Mouse (Mus musculus): Measurements from ENCODE around the gene Vsig10l. TPM values are rescaled to one million over a fixed set of nuclear protein-coding genes. Genes with fewer than 3 reads are reported as not detected.

Vsig10l gene
- total RNA-seq (2017), result 11.4 and 17.1 TPM in 2 replicates

DNA sequence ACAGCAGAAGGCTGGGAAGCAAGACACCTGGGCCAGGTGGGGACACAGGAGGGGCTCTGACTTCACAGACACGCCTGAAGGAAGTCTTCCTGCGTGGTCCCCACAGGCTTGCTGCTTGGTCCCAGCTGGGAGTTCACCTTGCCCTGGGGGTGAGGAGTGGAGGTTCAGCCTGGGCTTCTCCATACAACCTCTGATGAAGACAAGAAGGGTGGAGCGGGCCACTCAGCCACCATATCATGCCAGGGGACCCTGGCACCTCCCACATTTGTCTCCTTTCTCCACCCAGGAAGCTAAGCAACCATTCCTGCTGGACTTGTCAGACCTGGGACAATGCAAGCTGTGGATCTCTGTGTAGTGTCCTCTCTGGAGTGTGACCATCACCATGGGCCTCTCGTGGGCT, at the start of gene Vsig10l:
TSS of gene Vsig10l (plus strand) at position 301 of the 400 bp plus-strand sequence.
- no peak for ATAC-seq (ENCODE audit: extremely low read depth, insufficient number of reproducible peaks, low FRiP score, poor library complexity, severe bottlenecking)

DNA sequence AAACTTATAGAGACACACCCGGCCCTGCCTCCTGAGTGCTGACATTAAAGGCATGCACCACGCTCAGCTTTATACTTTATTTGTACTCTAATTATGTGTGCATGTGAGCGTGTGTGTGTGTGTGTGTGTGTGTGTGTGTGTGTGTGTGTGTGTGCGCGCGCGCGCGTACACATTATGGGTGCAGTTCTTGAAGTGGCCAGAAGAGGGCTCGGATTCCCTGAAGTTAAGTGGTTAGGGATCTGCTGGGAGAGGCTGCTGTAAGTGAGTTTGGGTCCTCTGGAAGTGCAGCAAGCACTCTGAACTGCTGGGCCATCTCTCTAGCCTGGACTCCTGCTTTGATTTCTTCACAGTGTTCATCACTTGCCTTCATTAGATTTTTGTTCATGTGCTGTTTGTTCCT, 45.7 kb upstream of the Vsig10l start:
- no peak for ATAC-seq (ENCODE audit: extremely low read depth, insufficient number of reproducible peaks, low FRiP score, poor library complexity, severe bottlenecking)

DNA sequence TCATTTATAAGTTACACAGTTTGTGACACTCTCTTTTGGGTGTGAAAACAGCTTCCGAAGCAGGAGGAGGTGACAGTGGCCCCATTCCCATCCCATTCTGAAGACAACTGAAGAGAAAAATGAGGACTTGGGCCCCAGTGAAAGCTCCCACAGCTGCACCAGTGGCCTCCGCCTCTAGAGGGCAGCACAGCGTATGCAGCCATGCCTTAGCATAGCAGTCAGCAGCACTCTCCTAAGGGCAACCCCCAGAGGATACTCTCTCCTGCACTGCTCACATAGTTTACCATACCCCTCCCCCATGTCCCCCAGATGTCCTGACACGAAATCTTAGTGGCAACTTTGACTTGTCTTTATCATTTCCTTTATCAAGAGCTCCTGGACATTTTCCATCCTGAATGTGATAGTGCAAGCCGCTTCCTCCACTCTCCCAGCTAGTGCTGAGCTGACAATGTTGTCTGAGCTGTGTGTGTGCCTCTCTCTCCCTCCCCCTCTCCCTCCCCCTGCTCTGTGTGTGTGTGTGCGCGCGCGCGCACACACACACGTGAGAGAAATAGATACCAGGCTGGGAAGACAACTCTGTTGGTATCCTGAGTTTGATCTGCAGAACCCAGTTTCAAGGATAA, 39.8 kb upstream of the Vsig10l start:
- ATAC-seq (ENCODE audit: extremely low read depth, insufficient number of reproducible peaks, low FRiP score, poor library complexity, severe bottlenecking), result peak; percentile 98

DNA sequence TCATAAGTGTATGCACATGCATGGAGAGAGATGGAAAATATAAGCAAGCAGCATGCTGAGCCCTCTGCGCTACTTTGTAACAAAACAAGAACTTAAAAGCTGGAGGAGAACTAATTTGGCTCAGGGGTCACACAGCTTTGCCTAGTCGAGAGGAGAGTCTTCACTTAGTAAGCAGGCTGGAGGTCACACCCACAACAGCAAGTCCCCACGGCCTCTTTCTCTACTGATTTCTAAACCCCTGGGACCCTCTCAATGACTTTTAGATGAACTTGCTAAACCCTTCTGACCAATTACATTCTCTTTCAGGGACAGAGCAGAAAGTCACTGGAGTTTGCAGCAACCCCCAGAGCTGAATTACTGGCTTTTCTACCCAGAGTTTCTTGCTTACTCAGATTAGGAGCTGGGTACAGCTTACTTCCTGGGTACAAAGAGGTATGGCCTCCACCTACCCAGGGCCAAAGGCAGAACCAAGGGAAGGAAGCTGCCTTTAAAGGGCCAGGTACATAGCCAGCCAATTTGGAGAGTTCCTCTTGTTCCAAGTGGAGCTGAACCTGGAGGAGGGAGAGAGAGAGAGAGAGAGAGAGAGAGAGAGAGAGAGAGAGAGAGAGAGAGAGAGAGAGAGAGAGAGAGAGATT, 38.8 kb upstream of the Vsig10l start:
- no peak for ATAC-seq (ENCODE audit: extremely low read depth, insufficient number of reproducible peaks, low FRiP score, poor library complexity, severe bottlenecking)

DNA sequence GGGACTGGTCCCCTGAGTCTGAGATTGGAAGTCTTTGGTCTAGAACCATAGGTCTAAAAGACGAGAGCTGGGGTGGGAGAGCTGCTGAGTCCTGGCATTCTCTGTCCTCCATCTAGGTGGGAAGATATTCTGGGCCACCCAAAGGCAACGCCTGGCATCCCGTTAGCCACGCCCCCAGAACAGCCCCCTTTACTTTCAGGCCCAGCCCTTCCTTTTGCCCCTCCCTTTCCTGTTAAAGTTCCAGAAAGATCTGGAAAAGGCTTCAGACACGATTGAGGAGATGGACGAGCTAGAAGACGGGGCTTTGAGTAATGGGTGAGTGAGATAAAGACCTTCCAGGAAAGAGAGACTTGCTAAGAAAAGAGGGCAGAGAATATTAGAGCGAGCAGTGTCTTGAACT, 35.5 kb upstream of the Vsig10l start, which contains the start of gene Lim2:
TSS of gene Lim2 (plus strand) at position 265 of the 400 bp plus-strand sequence.
- ATAC-seq (ENCODE audit: extremely low read depth, insufficient number of reproducible peaks, low FRiP score, poor library complexity, severe bottlenecking), result no peak

DNA sequence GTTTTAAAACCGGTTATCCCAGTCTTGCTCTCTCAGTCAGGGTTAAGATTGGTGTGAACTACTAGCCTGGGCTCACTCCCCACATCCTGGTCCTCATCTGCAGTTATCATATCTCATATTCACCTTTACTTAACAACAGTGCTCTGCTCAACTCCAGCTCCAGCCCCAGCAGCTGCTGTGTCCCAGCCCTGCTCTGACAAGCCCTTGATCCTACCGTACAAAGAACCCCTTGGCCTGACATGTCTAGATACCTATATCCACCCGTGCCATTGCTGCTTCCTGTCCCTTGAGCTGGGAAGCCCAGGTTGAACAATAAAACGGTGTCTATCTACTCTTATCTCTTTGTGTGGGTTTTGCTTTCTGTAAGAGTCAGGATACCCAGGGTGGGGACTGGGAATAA, 33.5 kb upstream of the Vsig10l start:
- no peak for ATAC-seq (ENCODE audit: extremely low read depth, insufficient number of reproducible peaks, low FRiP score, poor library complexity, severe bottlenecking)

DNA sequence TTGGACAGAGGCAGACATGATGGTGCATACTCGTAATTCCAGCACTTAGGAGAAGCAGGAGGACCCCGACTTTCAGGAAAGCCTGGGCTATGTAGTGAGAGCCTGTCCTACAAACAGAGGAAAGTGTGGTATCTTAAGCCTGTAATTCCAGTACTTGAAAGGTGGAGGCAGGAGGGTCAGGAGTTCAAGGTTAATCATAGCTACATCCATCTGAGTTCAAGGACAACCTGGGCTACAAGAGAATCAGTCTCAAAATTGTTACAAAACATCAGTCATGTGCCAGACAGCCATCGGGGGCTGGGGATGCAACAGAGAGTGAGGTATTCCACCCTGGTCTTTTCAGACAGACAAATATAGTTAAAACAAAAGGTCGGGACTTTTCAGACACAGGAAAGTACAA, 30.1 kb upstream of the Vsig10l start:
- ATAC-seq (ENCODE audit: extremely low read depth, insufficient number of reproducible peaks, low FRiP score, poor library complexity, severe bottlenecking), result no peak

DNA sequence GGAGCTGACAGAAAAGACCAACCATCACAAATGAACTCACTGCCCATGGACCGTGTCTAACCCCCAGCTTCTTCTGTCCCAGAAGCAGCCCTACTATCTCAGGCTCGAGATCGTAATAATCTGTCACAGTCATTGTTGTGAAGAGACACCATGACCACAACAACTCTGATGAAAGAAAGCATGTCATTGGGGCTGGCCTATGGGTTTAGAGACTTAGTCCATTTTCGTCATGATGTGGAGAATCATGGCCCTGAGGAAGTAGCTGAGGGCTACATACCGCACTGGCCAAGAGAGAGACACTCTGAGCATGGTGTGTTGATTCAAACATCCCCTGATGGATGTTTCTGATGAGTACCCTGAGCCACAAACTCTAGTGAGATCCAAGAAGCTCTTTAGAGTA, 28.3 kb upstream of the Vsig10l start:
- ATAC-seq (ENCODE audit: extremely low read depth, insufficient number of reproducible peaks, low FRiP score, poor library complexity, severe bottlenecking), result no peak

DNA sequence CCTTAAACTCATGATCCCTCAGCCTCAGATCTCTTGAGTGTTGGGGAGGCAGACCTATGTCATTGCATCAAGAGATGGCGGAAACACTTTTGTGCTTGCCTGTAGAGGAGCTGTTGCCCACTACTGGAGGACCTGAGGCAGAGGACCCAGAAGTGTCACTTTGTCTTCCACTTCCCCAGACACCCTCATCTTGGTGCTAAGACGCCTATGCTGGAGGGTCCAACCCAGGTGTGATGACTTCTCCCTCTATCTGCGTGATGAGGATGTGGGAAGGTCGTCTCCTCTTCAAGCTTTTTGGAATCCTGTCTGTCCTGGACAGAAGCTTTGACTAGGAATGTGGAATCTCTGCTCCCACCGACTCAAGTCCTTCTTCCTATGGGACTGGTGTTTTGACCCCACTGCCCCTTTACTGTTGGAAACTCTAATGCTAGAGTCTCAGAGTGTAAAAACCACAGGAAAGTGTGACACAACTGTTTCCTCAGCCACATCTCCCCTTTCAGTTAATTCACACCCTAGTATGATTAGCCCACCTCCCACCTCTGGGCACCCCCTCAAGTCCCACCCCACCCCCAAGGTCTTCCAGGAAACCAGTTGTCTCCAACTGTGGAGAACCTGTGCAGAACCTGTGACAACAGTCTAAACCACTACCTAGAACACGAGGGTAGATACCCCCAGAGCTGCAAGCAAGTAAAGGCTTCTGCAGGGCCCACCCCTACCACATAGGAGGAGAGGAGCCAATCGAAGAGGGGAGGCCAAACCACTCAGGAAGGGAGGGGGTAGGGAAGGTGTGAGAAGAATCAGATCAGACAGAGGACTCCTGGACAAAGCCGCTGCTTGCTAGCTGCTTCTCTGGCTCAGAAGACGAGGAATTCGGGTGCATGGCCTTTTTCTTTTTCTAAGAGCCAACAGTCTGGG, 26.4 kb upstream of the Vsig10l start, which contains the start of gene Nkg7:
TSS of gene Nkg7 (plus strand) at position 733 of the 915 bp plus-strand sequence.
- ATAC-seq (ENCODE audit: extremely low read depth, insufficient number of reproducible peaks, low FRiP score, poor library complexity, severe bottlenecking), result peak; percentile 31; the same call in 1 of the 2 replicates

DNA sequence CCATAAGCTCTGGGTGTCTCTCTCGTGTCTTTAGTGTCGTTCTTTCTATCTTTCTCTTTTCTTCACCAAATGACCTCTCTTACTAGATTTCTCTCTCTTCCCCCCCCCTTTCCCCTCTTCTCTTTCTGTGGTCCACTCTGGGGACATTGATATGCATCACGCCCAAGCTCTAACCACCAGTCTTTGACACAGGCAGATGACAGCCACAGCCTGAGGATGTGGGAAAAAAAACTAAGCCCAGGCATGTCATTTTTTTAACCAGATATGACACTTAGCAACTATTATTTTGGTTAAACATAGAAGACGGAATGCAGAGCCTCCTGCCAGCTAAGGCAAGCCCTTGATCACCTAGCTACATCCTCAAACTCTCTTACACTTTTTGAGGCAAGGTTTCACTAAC, 24.3 kb upstream of the Vsig10l start:
- ATAC-seq (ENCODE audit: extremely low read depth, insufficient number of reproducible peaks, low FRiP score, poor library complexity, severe bottlenecking), result no peak

DNA sequence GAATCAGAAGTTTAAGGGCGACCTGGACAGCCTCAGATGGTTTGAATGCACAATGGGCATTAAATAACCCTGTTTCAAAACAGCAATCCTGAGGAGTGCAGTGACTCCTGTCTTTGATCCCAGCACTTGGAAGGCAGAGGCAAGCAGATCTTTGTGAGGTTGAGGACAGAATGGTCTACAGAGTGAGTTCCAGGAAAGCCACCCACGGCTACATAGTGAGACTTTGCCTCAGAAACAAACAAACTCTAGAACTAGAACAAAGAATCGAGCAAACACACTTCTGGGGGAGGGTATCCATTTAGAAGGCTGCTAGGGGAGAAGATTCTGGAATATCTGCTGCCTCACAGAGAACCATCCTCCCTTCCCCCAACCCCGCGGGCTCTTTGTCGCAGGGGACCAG, 22.5 kb upstream of the Vsig10l start, which contains the start of gene Cldnd2:
TSS of gene Cldnd2 (plus strand) at position 301 of the 400 bp plus-strand sequence.
- no peak for ATAC-seq (ENCODE audit: extremely low read depth, insufficient number of reproducible peaks, low FRiP score, poor library complexity, severe bottlenecking)

DNA sequence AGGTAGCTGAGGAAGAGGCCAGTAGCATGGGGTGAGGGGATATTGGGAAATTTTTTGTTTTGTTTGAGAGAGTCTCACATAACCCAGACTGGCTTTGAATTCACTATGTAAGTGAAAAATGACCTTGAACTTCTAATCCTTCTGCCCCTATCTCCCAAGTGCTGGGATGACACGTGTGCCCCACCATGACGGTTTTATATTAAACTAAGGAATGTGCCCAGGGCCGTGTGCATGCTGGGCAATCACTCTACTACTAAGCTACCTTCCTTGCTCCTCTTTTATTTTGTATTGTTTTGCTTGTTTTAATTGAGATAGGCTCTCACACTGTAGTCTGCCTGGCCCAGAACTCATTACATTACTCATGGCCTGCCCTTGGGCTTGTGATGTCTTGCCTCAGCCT, 21.9 kb upstream of the Vsig10l start:
- no peak for ATAC-seq (ENCODE audit: extremely low read depth, insufficient number of reproducible peaks, low FRiP score, poor library complexity, severe bottlenecking)

DNA sequence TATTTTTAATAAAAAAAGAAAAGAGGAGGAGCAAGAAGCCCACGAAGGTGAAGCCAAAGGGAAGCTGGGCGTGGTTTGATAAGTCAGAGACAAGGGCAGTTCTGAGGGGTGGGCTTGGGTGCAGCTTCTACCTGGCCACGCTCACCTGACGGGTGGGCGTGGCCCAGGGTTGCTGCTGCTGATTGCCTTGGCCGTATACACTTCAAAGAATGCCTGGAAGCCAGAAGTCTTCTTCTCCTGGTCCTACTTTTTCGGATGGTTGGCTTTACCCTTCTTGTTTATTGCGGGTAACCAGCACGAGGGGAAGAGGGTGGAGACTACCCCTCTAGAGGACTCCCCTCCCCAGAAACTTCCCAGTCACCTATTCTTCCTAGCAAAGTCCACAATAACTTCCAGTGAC, 20.3 kb upstream of the Vsig10l start:
- no peak for ATAC-seq (ENCODE audit: extremely low read depth, insufficient number of reproducible peaks, low FRiP score, poor library complexity, severe bottlenecking)

DNA sequence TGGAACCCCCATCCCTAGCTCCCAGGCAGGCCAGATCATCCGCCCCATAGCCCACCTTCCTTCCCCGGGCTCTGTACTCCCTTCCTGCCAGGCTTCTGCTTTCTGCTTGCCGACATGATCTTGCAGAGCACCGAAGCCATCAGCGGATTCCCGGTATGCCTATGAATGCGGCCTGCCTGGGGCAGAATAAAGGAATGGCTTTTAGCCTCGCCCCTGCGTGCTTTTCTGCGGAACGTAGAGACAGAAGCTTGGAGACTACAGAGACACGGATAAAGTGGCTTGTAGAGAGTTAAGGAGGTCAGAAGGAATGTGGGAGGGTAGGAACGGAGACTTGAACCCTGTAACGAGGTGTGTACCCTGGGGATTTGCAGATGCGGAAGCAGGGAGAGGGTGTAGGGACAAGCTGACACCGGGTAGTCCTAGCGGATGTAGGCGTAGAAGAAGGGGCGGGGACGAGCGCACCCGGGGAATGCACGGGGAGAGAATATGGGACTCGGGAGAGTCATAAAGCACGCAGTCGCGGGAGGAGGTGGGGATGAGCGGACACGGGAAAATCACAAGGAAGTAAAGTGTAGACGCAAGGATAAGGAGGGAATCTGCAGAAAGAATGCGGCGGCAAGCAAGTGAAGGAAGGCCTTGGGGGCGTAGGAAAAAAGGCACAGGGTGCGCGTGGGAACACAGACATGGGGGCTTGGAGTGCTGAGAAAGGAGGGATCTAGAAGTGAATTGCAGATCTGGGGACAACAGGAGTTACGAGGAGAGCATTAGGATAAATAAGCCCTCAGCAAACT, 19.6 kb upstream of the Vsig10l start:
- peak; percentile 68 for ATAC-seq (ENCODE audit: extremely low read depth, insufficient number of reproducible peaks, low FRiP score, poor library complexity, severe bottlenecking)

DNA sequence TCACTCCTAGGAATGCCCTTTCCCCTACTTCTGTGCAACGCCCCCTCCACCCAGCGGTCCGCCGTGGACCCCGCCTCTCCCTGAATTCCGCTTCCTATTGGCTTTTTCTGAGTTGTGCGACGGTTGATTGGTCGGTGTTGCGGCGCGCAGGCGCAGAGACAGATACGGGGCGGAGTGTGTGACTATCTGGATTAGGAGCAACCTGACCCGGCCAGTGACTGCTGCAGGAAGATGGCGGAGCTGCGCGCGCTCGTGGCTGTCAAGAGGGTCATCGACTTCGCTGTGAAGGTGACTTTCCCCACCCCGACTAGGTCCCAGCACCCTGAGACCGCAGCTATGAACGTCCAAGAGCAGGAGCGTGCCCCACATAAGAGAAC, 19.0 kb upstream of the Vsig10l start, which contains the start of the genes Etfb and Gm45233:
TSS of gene Etfb (plus strand) at position 167 of the 377 bp plus-strand sequence.
TSS of gene Gm45233 (plus strand) at position 212 of the 377 bp plus-strand sequence.
- peak; percentile 90 for ATAC-seq (ENCODE audit: extremely low read depth, insufficient number of reproducible peaks, low FRiP score, poor library complexity, severe bottlenecking)

DNA sequence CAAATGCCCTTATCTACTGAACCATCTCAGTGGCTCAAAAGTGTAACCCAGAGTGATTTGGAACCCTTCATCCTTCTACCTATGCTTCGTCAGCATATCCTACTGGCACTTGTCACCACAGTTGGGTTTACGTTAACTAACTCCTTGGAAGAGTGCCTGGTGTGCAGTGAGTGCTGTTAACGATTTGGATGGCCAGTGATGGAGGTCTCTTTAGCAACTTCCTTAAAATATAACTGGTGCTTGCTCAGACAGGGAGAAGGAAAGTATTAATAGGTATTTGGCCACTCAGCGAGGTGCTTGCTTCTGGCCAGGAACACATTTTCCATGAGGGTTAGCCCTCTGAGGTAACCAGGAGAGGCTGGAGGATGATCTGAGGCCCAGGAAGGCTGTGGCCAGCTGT, 15.2 kb upstream of the Vsig10l start:
- ATAC-seq (ENCODE audit: extremely low read depth, insufficient number of reproducible peaks, low FRiP score, poor library complexity, severe bottlenecking), result no peak

DNA sequence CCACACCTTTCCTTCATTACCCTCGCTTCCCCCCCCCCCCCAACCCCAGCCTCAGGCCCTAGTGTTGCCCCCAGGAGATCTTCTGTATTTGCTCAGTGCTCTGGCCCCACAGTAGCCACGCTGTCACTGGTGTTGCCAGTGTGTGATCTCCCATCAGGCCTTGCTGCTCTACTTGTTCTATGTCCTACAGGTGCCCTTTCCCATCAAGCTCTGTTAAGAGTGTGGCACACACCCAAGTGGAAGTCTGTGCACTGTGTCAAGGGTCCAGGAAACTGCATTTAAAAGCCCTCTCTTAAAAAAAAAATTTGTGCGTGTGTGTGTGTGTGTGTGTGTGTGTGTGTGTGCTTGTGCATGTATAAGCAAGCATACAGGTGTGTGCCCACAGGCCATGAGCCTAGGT, 14.7 kb upstream of the Vsig10l start:
- ATAC-seq (ENCODE audit: extremely low read depth, insufficient number of reproducible peaks, low FRiP score, poor library complexity, severe bottlenecking), result no peak

DNA sequence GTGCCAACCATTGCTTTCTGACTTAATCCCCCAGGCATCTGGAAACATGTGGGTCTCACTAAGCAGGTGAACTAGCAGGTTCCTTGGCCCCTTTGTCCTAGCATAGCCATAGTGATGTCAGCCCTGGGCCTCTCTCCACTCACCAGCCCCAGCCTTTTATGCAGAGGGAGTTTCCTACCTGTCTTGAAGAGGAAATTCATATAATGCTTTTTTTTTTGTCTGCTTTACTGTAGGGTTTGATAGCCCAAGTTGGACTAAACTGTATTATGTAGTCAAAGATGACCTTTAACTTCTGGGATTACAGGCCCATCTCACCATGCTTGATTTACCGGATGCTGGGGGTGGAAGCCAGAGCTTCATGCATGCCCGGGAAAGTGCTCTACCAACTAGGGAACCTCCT, 13.1 kb upstream of the Vsig10l start:
- ATAC-seq (ENCODE audit: extremely low read depth, insufficient number of reproducible peaks, low FRiP score, poor library complexity, severe bottlenecking), result no peak

DNA sequence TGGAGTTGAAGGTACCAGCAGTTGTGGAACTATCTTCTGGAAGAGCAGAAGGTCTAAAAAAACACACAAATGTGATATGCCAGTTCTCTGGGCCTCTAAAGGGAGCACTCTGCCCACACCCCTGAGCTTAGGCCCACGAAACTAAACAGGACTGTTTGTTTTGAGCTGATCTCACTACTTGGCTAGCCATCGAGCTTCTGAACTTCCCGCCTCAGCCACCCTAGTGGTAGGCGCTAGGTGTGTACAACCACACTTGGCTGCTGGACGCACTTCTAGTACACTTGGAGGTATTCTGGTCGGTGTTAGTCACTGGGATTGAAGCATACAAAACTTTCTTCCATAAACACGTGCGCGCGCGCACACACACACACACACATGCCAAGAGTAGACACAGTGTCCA, 11.2 kb upstream of the Vsig10l start:
- ATAC-seq (ENCODE audit: extremely low read depth, insufficient number of reproducible peaks, low FRiP score, poor library complexity, severe bottlenecking), result no peak

Measured in neutrophil, adult 5-6 weeks (primary cell).